Mouse (Mus musculus): ENCODE measurements around the gene Tas2r115. TPM values are rescaled to one million over a fixed set of nuclear protein-coding genes. Genes with fewer than 3 reads are reported as not detected.

Gene Tas2r115
- total RNA-seq (2023) = not detected

DNA sequence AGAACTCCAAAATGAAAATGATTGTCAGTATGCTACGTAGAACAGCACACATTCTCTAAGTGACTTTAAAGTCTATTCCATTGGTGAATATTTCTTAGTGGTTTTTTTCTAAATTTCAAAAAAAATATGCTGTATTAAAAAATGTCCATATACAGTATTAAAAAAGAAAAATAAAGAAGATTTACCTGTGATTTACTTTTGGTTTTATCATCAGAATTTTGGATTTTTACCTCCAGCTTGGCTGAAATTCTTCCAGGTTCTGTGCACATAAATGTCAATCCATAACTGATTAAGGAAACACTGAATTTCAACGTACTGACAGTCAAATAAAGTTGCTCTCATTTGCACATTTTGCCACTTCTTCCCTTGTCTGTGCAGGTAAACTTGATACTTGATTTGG, at the start of gene Tas2r115:
TSS of gene Tas2r115 (minus strand) at position 101 of the 400 bp plus-strand sequence.

DNA sequence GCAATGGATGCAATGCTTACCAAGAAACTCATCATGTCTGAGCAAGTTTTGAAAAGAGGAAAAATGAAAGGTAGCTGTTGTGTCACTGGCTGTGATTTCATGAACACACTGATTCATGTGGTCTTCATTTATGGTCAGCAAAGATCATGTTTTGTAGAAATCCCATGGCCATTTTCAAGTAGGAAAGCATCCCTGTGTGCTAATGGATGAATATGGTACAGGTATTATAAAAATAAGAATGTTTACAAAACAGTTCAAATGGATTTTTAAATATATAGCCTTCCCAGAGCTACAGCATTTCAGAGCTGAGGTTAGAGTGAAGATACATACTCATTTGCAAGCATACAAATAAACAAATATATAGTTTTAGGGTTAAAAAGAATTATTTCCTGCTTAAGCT, 40.2 kb upstream of the Tas2r115 start, which contains the start of gene Tas2r136:
TSS of gene Tas2r136 (minus strand) at position 101 of the 400 bp plus-strand sequence.

GRCm38 (mm10) chr6:132761831-132762230, 24.0 kb upstream of the Tas2r115 start, which contains the start of gene Tas2r102:
TSS of gene Tas2r102 (plus strand) at chr6:132762131.

DNA sequence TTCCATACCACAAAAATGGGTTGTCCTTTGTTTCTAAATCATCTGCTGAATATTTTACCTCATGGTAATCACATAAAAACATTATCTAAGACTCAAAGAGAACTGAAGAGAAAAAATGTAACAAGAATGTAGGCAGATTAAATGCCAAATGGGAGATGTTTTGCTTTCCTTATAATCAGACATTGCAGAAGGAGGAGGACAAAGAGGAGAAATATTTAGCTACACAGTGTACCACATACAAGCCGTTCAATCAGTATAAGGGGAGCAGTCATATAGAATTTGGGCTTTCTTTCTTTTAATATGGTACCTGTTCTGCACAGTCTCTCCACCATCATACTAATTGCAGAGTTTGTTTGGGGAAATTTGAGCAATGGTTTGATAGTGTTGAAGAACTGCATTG, 16.6 kb upstream of the Tas2r115 start, which contains the start of gene Tas2r124:
TSS of gene Tas2r124 (plus strand) at position 301 of the 400 bp plus-strand sequence.

DNA sequence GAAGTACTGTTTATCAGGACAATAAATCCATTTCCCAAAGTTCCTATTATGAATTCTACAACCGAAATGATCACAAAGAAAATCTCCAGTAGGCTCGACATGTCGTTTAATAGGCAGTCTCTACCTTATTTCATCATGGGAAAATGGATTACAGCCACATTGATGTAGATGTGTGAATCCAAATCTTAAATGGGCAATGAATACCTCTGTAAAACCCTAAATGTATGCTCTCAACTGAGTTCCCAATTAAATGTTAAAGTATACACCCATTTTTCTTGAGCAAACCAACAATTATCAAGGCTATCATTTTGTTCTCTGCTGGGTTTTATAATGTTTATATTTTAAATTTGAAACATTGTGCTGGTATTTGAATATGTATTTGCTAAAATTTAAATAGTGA, 26.0 kb downstream of the Tas2r115 start, which contains the start of gene Tas2r122:
TSS of gene Tas2r122 (minus strand) at position 101 of the 400 bp plus-strand sequence.

DNA sequence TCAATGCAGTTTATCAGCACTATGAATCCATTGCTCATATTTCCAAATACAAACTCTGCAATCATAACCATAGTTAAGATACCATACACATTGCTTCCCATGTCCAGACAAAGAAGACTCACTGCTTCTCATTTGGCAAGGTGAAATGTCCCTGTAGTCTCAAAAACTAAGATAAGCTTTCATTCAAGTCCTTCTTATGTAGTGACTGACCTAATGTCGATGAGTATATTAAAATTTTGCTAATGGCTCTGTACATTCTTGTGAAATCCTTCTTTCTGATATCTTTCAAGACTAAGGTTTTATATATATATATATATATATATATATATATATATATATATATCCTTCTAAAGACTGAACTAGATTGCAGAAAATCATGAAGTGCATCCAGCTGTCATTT, 36.9 kb downstream of the Tas2r115 start, which contains the start of gene Tas2r121:
TSS of gene Tas2r121 (minus strand) at position 101 of the 400 bp plus-strand sequence.

Other genes with a start within 250 kb of the Tas2r115 start
- gene Prh1, start 168.2 kb downstream of the Tas2r115 start, total RNA-seq (2023) = not detected
- not detected for gene Prp2, start 142.1 kb downstream of the Tas2r115 start, total RNA-seq (2023)
- not detected for gene A630073D07Rik, start 86.5 kb downstream of the Tas2r115 start, total RNA-seq (2023)
- not detected for gene Tas2r120, start 81.1 kb downstream of the Tas2r115 start, total RNA-seq (2023)
- not detected for gene Tas2r121, start 37.0 kb downstream of the Tas2r115 start, total RNA-seq (2023)
- not detected for gene Tas2r122, start 26.1 kb downstream of the Tas2r115 start, total RNA-seq (2023)
- not detected for gene Tas2r124, start 16.7 kb upstream of the Tas2r115 start, total RNA-seq (2023)
- gene Tas2r102, start 24.1 kb upstream of the Tas2r115 start, total RNA-seq (2023) = not detected
- gene Tas2r136, start 40.1 kb upstream of the Tas2r115 start, total RNA-seq (2023) = not detected
- gene Tas2r117, start 64.8 kb upstream of the Tas2r115 start, total RNA-seq (2023) = not detected
- not detected for gene Tas2r123, start 109.1 kb upstream of the Tas2r115 start, total RNA-seq (2023)
- gene Tas2r116, start 117.4 kb upstream of the Tas2r115 start, total RNA-seq (2023) = not detected
- gene Tas2r110, start 130.0 kb upstream of the Tas2r115 start, total RNA-seq (2023) = not detected
- gene Tas2r113, start 155.0 kb upstream of the Tas2r115 start, total RNA-seq (2023) = not detected
- not detected for gene Tas2r125, start 171.6 kb upstream of the Tas2r115 start, total RNA-seq (2023)
- gene Tas2r129, start 213.1 kb upstream of the Tas2r115 start, total RNA-seq (2023) = not detected
- gene Tas2r131, start 219.9 kb upstream of the Tas2r115 start, total RNA-seq (2023) = not detected
- gene Tas2r109, start 242.9 kb upstream of the Tas2r115 start, total RNA-seq (2023) = not detected

Measured in neutrophil, adult 59 days (primary cell).